In genomic region chr6:114642601-114643528, GRCm38 (mm10) we compare ENCODE assay signal across 8 mouse cellular contexts. TPM values are rescaled to one million over a fixed set of nuclear protein-coding genes. Genes with fewer than 3 reads are reported as not detected.
A peak's percentile ranks its signal among the peaks of the same experiment; 100 is the strongest.
DNase-seq lines count a peak whose midpoint lies in the region; ATAC-seq lines count a peak whose summit lies in the region.

Gene Atg7 (plus strand): TSS chr6:114643097.

- under 1% methylated on average over 38 of the region's 38 CpGs for WGBS in hindbrain, embryonic 13.5 days

- peak within 1 kb of the TSS; percentile 66 for H3K4me3 ChIP-seq in hindbrain, embryonic 13.5 days

- peak; percentile 87 for ATAC-seq in hindbrain, embryonic 13.5 days (ENCODE audit: low FRiP score)

- peak within 1 kb of the TSS; percentile 92 for H3K4me2 ChIP-seq in hindbrain, embryonic 13.5 days

- H3K27me3 ChIP-seq in hindbrain, embryonic 13.5 days = peaks cover 17% of the 10 kb centered on the region

- no peaks in the 10 kb centered on the region for H3K36me3 ChIP-seq in hindbrain, embryonic 13.5 days

- peaks cover 15% of the 10 kb centered on the region for H3K4me1 ChIP-seq in hindbrain, embryonic 13.5 days (replicated peaks)

- peak within 1 kb of the TSS; percentile 78 for H3K27ac ChIP-seq in hindbrain, embryonic 13.5 days

- peak; percentile 99 for DNase-seq in NIH3T3 (ENCODE audit: low read depth)
- DNase-seq in cerebellum, postnatal 10 days = peak; percentile 97
- peak; percentile 80 to 90 for DNase-seq in frontal cortex, postnatal 14 days (ENCODE audit: low spot score in 2 of 2)
- DNase-seq in layer of hippocampus, postnatal 25 days (ENCODE audit: extremely low spot score in 1 of 2, low spot score in 1 of 2) = peak; percentile 90 to 94
- DNase-seq in lung, postnatal 25 days (ENCODE audit: low spot score) = peak; percentile 92
- DNase-seq in retina, embryonic 14.5 days (ENCODE audit: low spot score) = peak; percentile 97
- DNase-seq in thymus, postnatal 4 days = peak; percentile 97

- no peaks in the 10 kb centered on the region for H3K9me3 ChIP-seq in hindbrain, embryonic 13.5 days

- peak within 1 kb of the TSS; percentile 78 for H3K9ac ChIP-seq in hindbrain, embryonic 13.5 days

RNA-seq across cellular contexts. Expression of gene Atg7, which starts in this region (rescaled TPM):
- polyA plus RNA-seq in hindbrain, embryonic 13.5 days (2015; fragmentation: Nextera tagmentation; extraction: Ambion mirVana) = 18.2 and 20.2 TPM in 2 replicates
- 10 to 100 TPM; 23.8 to 26.2 TPM for total RNA-seq in layer of hippocampus, postnatal 25 days (2021)

Comparison
In these comparisons a context has a peak if more than half of its experiments do, and no peak if none do; other contexts are left out.
1. Peak in every context shown above with its lines: DNase-seq, ATAC-seq, H3K4me3 ChIP-seq and H3K27ac ChIP-seq.